Mouse (Mus musculus) intestine, postnatal 0 days (tissue): ENCODE results near the gene Syt9. TPM values are rescaled to one million over a fixed set of nuclear protein-coding genes. Genes with fewer than 3 reads are reported as not detected.

Experiments
- ATAC-seq: fragments of 200-750 bp; cut with Nextera tagmentation; 2 replicates; pipeline ENCODE4 v1.8.0; 2017; ENCODE audit warnings: mild to moderate bottlenecking, moderate TSS enrichment, moderate library complexity
- H3K27ac ChIP-seq: fragments of 300-500 bp; sonication (generic); 2 replicates; pipeline ENCODE4 v1.5.1; 2014; ENCODE audit warnings: mild to moderate bottlenecking, low read depth, low read length, moderate library complexity
- H3K27me3 ChIP-seq: fragments of 300-500 bp; sonication (generic); replicated peaks from 2 replicates; pipeline ENCODE4 v1.6.1; 2014; ENCODE audit warnings: low read length, mixed read lengths; ENCODE audit not compliant: control insufficient read depth, insufficient read depth
- H3K36me3 ChIP-seq: fragments of 300-500 bp; sonication (generic); 2 replicates; pipeline ENCODE4 v1.6.1; 2014; ENCODE audit warnings: mild to moderate bottlenecking, moderate library complexity; ENCODE audit not compliant: control insufficient read depth, insufficient read depth
- H3K4me1 ChIP-seq: fragments of 300-500 bp; sonication (generic); replicated peaks from 2 replicates; pipeline ENCODE4 v1.6.1; 2014; ENCODE audit warnings: antibody characterized with exemption, low read length, mixed read lengths; ENCODE audit not compliant: control insufficient read depth, insufficient read depth
- H3K4me2 ChIP-seq: fragments of 300-500 bp; sonication (generic); replicated peaks from 2 replicates; pipeline ENCODE4 v1.6.1; 2014; ENCODE audit warnings: low read depth, mild to moderate bottlenecking, moderate library complexity
- H3K4me3 ChIP-seq: fragments of 300-500 bp; sonication (generic); 2 replicates; pipeline ENCODE4 v1.5.1; 2014; ENCODE audit warnings: low read depth, low read length
- H3K9ac ChIP-seq: fragments of 300-500 bp; sonication (generic); 2 replicates; pipeline ENCODE4 v1.6.1; 2014; ENCODE audit warnings: mild to moderate bottlenecking, low read depth, low read length
- H3K9me3 ChIP-seq: fragments of 300-500 bp; sonication (generic); 2 replicates; pipeline ENCODE4 v1.6.1; 2016; ENCODE audit warnings: mixed run types; ENCODE audit not compliant: control insufficient read depth
- CTCF ChIP-seq: sonication (generic); IDR thresholded peaks from 2 replicates; pipeline ENCODE4 v1.5.1; 2016; ENCODE audit warnings: low read depth, mild to moderate bottlenecking, control low read depth, antibody characterized with exemption, moderate library complexity
- WGBS: fragments of 180-500 bp; shearing (Covaris S2); extraction: QIAGEN DNeasy Blood & Tissue Kit; methylation state at CpG from one replicate; pipeline ENCODE4 v1.1.7; 2014; 5-methylcytosine and 5-hydroxymethylcytosine counted together
- polyA plus RNA-seq: library from polyadenylated mRNA; unstranded; fragments of >200 nt; fragmentation: Nextera tagmentation; extraction: Ambion mirVana; gene quantifications from 2 replicates; pipeline ENCODE4 v1.2.1, GENCODE M21; 2015

The Syt9 gene
- polyA plus RNA-seq, 1 experiment from 2014 or later: 1.9 TPM

GRCm38 (mm10) chr7:107400061-107400799, 29.7 kb downstream of the Syt9 start:
- H3K36me3 ChIP-seq: no peaks in the 10 kb centered on the region
- no peaks in the 10 kb centered on the region for H3K4me1 ChIP-seq
- no peak for ATAC-seq
- no peak overlapping the region for H3K4me2 ChIP-seq
- TF ChIP-seq CTCF: no peak
- WGBS: 89% methylated on average over 15 of the region's 15 CpGs
- H3K9me3 ChIP-seq: no peaks in the 10 kb centered on the region
- no peak overlapping the region for H3K4me3 ChIP-seq
- H3K27me3 ChIP-seq: no peaks in the 10 kb centered on the region
- H3K27ac ChIP-seq: no peak overlapping the region
- H3K9ac ChIP-seq: no peak overlapping the region

- Histone ChIP-seq H3K36me3 (no peaks in the 10 kb centered on the region), H3K4me3 (no peak overlapping the region), H3K27ac (no peak overlapping the region), H3K27me3 (no peaks in the 10 kb centered on the region), H3K4me1 (no peaks in the 10 kb centered on the region), H3K4me2 (no peak overlapping the region), H3K9me3 (no peaks in the 10 kb centered on the region), H3K9ac (no peak overlapping the region)
- TF ChIP-seq CTCF: no peak
- no peak for ATAC-seq
- WGBS: 83% methylated on average over 3 of the region's 3 CpGs
These were observed 32.7 kb downstream of the Syt9 start for GRCm38 (mm10) chr7:107403261-107403660.

GRCm38 (mm10) chr7:107414928-107415327, 44.4 kb downstream of the Syt9 start:
- no peak for ATAC-seq
- no peak for TF ChIP-seq CTCF
- Histone ChIP-seq H3K27ac (no peak overlapping the region), H3K9ac (no peak overlapping the region), H3K36me3 (no peaks in the 10 kb centered on the region), H3K9me3 (no peaks in the 10 kb centered on the region), H3K4me3 (no peak overlapping the region), H3K4me1 (no peaks in the 10 kb centered on the region), H3K4me2 (no peak overlapping the region), H3K27me3 (no peaks in the 10 kb centered on the region)
- 88% methylated on average over 6 of the region's 6 CpGs for WGBS

GRCm38 (mm10) chr7:107417043-107417850, 46.7 kb downstream of the Syt9 start:
- WGBS: 63% methylated on average over 3 of the region's 3 CpGs

GRCm38 (mm10) chr7:107437381-107437780, 66.9 kb downstream of the Syt9 start:
- WGBS: 86% methylated on average over 3 of the region's 3 CpGs
- Histone ChIP-seq H3K27ac (no peak overlapping the region), H3K27me3 (no peaks in the 10 kb centered on the region), H3K4me3 (no peak overlapping the region), H3K4me1 (no peaks in the 10 kb centered on the region), H3K36me3 (no peaks in the 10 kb centered on the region), H3K4me2 (no peak overlapping the region), H3K9me3 (no peaks in the 10 kb centered on the region), H3K9ac (no peak overlapping the region)
- TF ChIP-seq CTCF: no peak
- ATAC-seq: no peak

More at GRCm38 (mm10) chr7:107417043-107417850, 46.7 kb downstream of the Syt9 start:
- no peaks in the 10 kb centered on the region for H3K4me1 ChIP-seq
- H3K27ac ChIP-seq: no peak overlapping the region
- TF ChIP-seq CTCF: no peak
- no peak overlapping the region for H3K9ac ChIP-seq
- no peaks in the 10 kb centered on the region for H3K27me3 ChIP-seq
- no peaks in the 10 kb centered on the region for H3K9me3 ChIP-seq
- H3K36me3 ChIP-seq: no peaks in the 10 kb centered on the region
- H3K4me2 ChIP-seq: no peak overlapping the region
- no peak for ATAC-seq
- no peak overlapping the region for H3K4me3 ChIP-seq

- TF ChIP-seq CTCF: no peak
- Histone ChIP-seq H3K9me3 (no peaks in the 10 kb centered on the region), H3K4me3 (no peak overlapping the region), H3K4me2 (no peak overlapping the region), H3K36me3 (no peaks in the 10 kb centered on the region), H3K4me1 (no peaks in the 10 kb centered on the region), H3K27me3 (no peaks in the 10 kb centered on the region), H3K9ac (no peak overlapping the region), H3K27ac (no peak overlapping the region)
- no peak for ATAC-seq
These were observed 74.1 kb downstream of the Syt9 start for GRCm38 (mm10) chr7:107444579-107444978.
